Mouse (Mus musculus): ENCODE results near the gene Nek8.

GRCm38 (mm10) chr11:78162504-78162903 is 14.0 kb downstream of the Nek8 start:
- TF ChIP-seq CTCF (IDR thresholded peaks at IDR 0.05; ENCODE audit: borderline replicate concordance, insufficient read depth, low read length) (no peak), POLR2A (IDR thresholded peaks at IDR 0.05; ENCODE audit: low read depth, low read length) (no peak)

Data from embryonic fibroblast, embryonic 13.5 days (primary cell).